Mouse (Mus musculus): ENCODE results near the gene Rbms1. TPM values are rescaled to one million over a fixed set of nuclear protein-coding genes. Genes with fewer than 3 reads are reported as not detected.

The Rbms1 gene
- polyA plus RNA-seq, 1 experiment from 2014 or later, result 170 TPM

- no peak overlapping the region for H3K27ac ChIP-seq
- H3K79me2 ChIP-seq (ENCODE audit: inconsistent target), result no peaks in the 10 kb centered on the region
- 94% methylated on average over 3 of the region's 3 CpGs for WGBS (ENCODE audit: missing documents)
- H3K4me3 ChIP-seq (ENCODE audit: inconsistent target), result no peak overlapping the region
- H3K36me3 ChIP-seq (ENCODE audit: inconsistent target), result no peaks in the 10 kb centered on the region
Measured at GRCm38 (mm10) chr2:60744674-60745073, 218.3 kb downstream of the Rbms1 start.

- Histone ChIP-seq H3K79me2 (ENCODE audit: inconsistent target) (no peaks in the 10 kb centered on the region), H3K27ac (no peak overlapping the region), H3K4me3 (ENCODE audit: inconsistent target) (no peak overlapping the region), H3K36me3 (ENCODE audit: inconsistent target) (no peaks in the 10 kb centered on the region)
- 62% methylated on average over 10 of the region's 10 CpGs for WGBS (ENCODE audit: missing documents)
Measured at GRCm38 (mm10) chr2:60739389-60740137, 223.4 kb downstream of the Rbms1 start.

- H3K27ac ChIP-seq, result no peak overlapping the region
- H3K4me3 ChIP-seq (ENCODE audit: inconsistent target), result no peak overlapping the region
- H3K36me3 ChIP-seq (ENCODE audit: inconsistent target), result no peaks in the 10 kb centered on the region
- H3K79me2 ChIP-seq (ENCODE audit: inconsistent target), result no peaks in the 10 kb centered on the region
- WGBS (ENCODE audit: missing documents), result 83% methylated on average over 6 of the region's 6 CpGs
Measured at GRCm38 (mm10) chr2:60730929-60731328, 232.1 kb downstream of the Rbms1 start.

- 87% methylated on average over 3 of the region's 3 CpGs for WGBS (ENCODE audit: missing documents)
- no peak overlapping the region for H3K27ac ChIP-seq
- H3K36me3 ChIP-seq (ENCODE audit: inconsistent target), result no peaks in the 10 kb centered on the region
- no peak overlapping the region for H3K4me3 ChIP-seq (ENCODE audit: inconsistent target)
- no peaks in the 10 kb centered on the region for H3K79me2 ChIP-seq (ENCODE audit: inconsistent target)
Measured at GRCm38 (mm10) chr2:60730024-60730423, 233.0 kb downstream of the Rbms1 start.

GRCm38 (mm10) chr2:60728902-60729585 is 233.9 kb downstream of the Rbms1 start:
- 83% methylated on average over 10 of the region's 10 CpGs for WGBS (ENCODE audit: missing documents)
- Histone ChIP-seq H3K27ac (no peak overlapping the region), H3K36me3 (ENCODE audit: inconsistent target) (no peaks in the 10 kb centered on the region), H3K79me2 (ENCODE audit: inconsistent target) (no peaks in the 10 kb centered on the region), H3K4me3 (ENCODE audit: inconsistent target) (no peak overlapping the region)

GRCm38 (mm10) chr2:60724660-60725059 is 238.3 kb downstream of the Rbms1 start:
- 85% methylated on average over 2 of the region's 2 CpGs for WGBS (ENCODE audit: missing documents)
- no peak overlapping the region for H3K27ac ChIP-seq
- no peaks in the 10 kb centered on the region for H3K79me2 ChIP-seq (ENCODE audit: inconsistent target)
- no peaks in the 10 kb centered on the region for H3K36me3 ChIP-seq (ENCODE audit: inconsistent target)
- no peak overlapping the region for H3K4me3 ChIP-seq (ENCODE audit: inconsistent target)

GRCm38 (mm10) chr2:60722967-60723366 is 240.0 kb downstream of the Rbms1 start:
- no peak overlapping the region for H3K4me3 ChIP-seq (ENCODE audit: inconsistent target)
- H3K36me3 ChIP-seq (ENCODE audit: inconsistent target), result no peaks in the 10 kb centered on the region
- WGBS (ENCODE audit: missing documents), result 97% methylated on average over 3 of the region's 3 CpGs
- no peak overlapping the region for H3K27ac ChIP-seq
- no peaks in the 10 kb centered on the region for H3K79me2 ChIP-seq (ENCODE audit: inconsistent target)

DNA sequence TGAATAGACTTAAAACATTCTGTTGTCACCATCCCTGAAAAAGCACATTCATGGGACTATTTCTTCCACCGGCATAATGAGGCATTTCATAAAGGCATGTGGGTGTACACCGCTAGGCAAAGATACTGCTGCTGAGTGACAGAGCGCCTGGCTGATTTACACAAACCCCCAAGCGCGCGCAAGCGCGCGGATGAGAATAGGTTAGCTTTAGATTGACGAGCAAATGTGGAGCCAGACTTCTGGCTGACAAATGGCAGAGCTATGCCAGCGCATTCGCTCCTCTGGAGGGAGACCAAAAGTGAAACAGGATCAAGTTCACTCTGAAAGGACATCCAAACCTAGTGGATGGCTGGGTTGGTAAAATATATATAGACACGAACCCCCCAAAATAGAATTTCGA is 240.5 kb downstream of the Rbms1 start, which contains the start of gene Itgb6:
Itgb6 (minus strand) TSS at position 130 of the 400 bp plus-strand sequence.
- Histone ChIP-seq H3K4me3 (ENCODE audit: inconsistent target) (no peak within 1 kb of the TSS), H3K27ac (no peak within 1 kb of the TSS), H3K79me2 (ENCODE audit: inconsistent target) (no peaks in the 10 kb centered on the region), H3K36me3 (ENCODE audit: inconsistent target) (no peaks in the 10 kb centered on the region)
- WGBS (ENCODE audit: missing documents), result 97% methylated on average over 14 of the region's 14 CpGs

GRCm38 (mm10) chr2:60720906-60721305 is 242.1 kb downstream of the Rbms1 start:
- Histone ChIP-seq H3K27ac (no peak overlapping the region), H3K79me2 (ENCODE audit: inconsistent target) (no peaks in the 10 kb centered on the region), H3K4me3 (ENCODE audit: inconsistent target) (no peak overlapping the region), H3K36me3 (ENCODE audit: inconsistent target) (no peaks in the 10 kb centered on the region)
- 28% methylated on average over 5 of the region's 5 CpGs for WGBS (ENCODE audit: missing documents)

DNA sequence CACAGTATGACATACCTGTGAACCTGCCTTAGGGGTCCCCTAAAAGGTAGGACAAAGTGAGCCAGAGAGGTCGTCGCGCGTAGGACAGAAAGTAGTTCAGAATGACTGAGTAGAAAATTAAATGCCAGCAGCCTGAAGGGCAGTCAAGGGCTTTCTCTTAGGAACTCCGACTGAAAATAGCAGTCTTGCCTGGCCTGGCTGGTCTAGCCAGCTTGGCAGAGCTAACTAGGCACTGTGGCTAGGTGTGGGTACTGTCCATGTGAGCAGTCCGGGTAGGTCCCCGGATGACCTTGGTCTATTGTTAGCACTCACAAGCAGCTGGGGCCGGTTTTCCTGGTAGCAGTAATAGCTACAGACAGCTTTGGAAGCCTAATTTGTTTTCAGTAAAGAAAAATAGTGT is 242.8 kb downstream of the Rbms1 start:
- 90% methylated on average over 8 of the region's 8 CpGs for WGBS (ENCODE audit: missing documents)
- Histone ChIP-seq H3K79me2 (ENCODE audit: inconsistent target) (no peaks in the 10 kb centered on the region), H3K36me3 (ENCODE audit: inconsistent target) (no peaks in the 10 kb centered on the region), H3K4me3 (ENCODE audit: inconsistent target) (no peak overlapping the region), H3K27ac (no peak overlapping the region)

DNA sequence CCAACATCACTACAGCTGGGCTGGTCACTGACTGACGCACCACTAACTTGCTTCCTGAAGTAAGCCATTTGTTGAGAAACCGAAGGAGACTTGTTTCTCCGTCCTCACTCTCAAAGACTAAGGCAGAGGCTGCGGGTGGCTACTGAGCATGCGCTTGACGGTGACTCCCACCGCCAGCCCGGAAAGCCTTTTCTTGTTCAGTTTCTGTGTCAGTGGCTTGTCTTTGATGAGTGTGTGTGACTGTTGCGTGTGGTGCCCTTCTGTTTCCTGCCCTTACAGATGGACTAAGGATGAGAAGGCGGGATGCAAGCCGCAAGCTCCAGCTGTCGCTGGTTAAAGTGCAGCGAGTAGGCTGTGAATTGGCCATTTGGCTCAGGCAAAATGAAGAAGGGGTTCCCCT is 245.6 kb downstream of the Rbms1 start:
- no peaks in the 10 kb centered on the region for H3K36me3 ChIP-seq (ENCODE audit: inconsistent target)
- WGBS (ENCODE audit: missing documents), result 51% methylated on average over 13 of the region's 13 CpGs
- no peak overlapping the region for H3K27ac ChIP-seq
- no peaks in the 10 kb centered on the region for H3K79me2 ChIP-seq (ENCODE audit: inconsistent target)
- H3K4me3 ChIP-seq (ENCODE audit: inconsistent target), result no peak overlapping the region

DNA sequence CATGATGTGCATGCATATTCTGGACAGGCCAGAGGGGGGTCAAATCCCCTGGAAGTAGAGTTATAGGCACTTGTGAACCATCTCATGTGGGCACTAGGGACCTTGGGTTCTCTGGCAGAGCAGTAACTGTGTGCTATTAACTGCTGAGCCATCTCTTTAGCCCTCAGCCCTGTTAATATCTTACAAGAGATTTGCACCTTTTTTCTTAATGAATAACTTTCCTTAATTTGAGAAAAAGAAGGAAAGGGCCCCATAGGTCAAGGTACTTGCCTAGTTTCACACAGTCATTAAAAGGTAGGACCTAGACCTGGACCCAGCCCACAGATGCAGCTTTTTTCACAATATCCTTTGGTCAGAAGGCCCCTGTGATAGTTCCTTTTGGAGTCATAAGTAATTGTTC is 246.4 kb downstream of the Rbms1 start:
- Histone ChIP-seq H3K4me3 (ENCODE audit: inconsistent target) (no peak overlapping the region), H3K79me2 (ENCODE audit: inconsistent target) (no peaks in the 10 kb centered on the region), H3K36me3 (ENCODE audit: inconsistent target) (no peaks in the 10 kb centered on the region), H3K27ac (no peak overlapping the region)

- H3K79me2 ChIP-seq (ENCODE audit: inconsistent target), result no peaks in the 10 kb centered on the region
- no peak overlapping the region for H3K4me3 ChIP-seq (ENCODE audit: inconsistent target)
- WGBS (ENCODE audit: missing documents), result 89% methylated on average over 13 of the region's 13 CpGs
- no peak overlapping the region for H3K27ac ChIP-seq
- no peaks in the 10 kb centered on the region for H3K36me3 ChIP-seq (ENCODE audit: inconsistent target)
Measured at GRCm38 (mm10) chr2:60715771-60716170, 247.2 kb downstream of the Rbms1 start.

DNA sequence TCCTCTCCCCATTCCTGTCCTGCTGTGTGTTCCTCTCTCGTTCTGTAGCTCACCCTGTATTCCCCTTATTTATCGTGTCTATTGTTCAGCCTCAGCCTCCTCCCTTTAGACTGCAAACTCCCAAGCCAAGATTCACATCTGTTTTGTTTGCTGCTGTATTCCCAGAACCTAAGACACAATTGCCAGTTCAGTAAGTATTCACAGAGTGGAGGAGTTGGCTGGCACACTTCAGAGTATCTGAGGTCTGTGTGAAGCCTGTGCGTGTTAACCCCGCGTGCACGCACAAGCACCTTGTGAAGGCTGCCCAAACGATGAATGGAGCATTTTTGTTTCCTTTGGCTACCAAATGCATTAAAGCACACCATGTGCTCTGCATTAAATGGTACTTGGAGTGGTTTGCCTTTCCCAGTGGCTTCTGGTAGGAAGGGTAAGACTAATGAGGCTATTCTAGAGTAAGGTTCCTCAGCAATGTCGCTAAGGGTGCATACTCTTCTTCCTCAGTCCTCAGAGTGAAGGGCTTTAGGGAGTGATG is 248.0 kb downstream of the Rbms1 start:
- no peaks in the 10 kb centered on the region for H3K36me3 ChIP-seq (ENCODE audit: inconsistent target)
- H3K27ac ChIP-seq, result no peak overlapping the region
- no peak overlapping the region for H3K4me3 ChIP-seq (ENCODE audit: inconsistent target)
- 72% methylated on average over 8 of the region's 8 CpGs for WGBS (ENCODE audit: missing documents)
- H3K79me2 ChIP-seq (ENCODE audit: inconsistent target), result no peaks in the 10 kb centered on the region

- H3K79me2 ChIP-seq (ENCODE audit: inconsistent target), result no peaks in the 10 kb centered on the region
- no peak overlapping the region for H3K27ac ChIP-seq
- WGBS (ENCODE audit: missing documents), result 40% methylated on average over 7 of the region's 7 CpGs
- no peak overlapping the region for H3K4me3 ChIP-seq (ENCODE audit: inconsistent target)
- H3K36me3 ChIP-seq (ENCODE audit: inconsistent target), result no peaks in the 10 kb centered on the region
Measured at GRCm38 (mm10) chr2:60714475-60714874, 248.5 kb downstream of the Rbms1 start.

Measured in macrophage (primary cell).